Mouse (Mus musculus) C2C12 (cell line): ENCODE results near the gene Ssr3.

Experiments
- CEBPB ChIP-seq: IDR thresholded peaks from one replicate; pipeline ENCODE4 v1.6.1; 2011; ENCODE audit warnings: low read depth, mild to moderate bottlenecking, control low read depth, moderate library complexity
- CTCF ChIP-seq: IDR thresholded peaks from one replicate; pipeline ENCODE4 v1.5.1; 2011; ENCODE audit not compliant: control insufficient read depth, insufficient read depth, insufficient read length
- FOSL1 ChIP-seq: IDR thresholded peaks from one replicate; pipeline ENCODE4 v1.8.0; 2011; ENCODE audit warnings: mild to moderate bottlenecking, low read length; ENCODE audit not compliant: poor library complexity, insufficient read depth, severe bottlenecking
- MYOG ChIP-seq: IDR thresholded peaks from one replicate; pipeline ENCODE4 v1.6.1; 2011; ENCODE audit not compliant: control insufficient read depth, insufficient read length; ENCODE audit errors: extremely low read depth

DNA sequence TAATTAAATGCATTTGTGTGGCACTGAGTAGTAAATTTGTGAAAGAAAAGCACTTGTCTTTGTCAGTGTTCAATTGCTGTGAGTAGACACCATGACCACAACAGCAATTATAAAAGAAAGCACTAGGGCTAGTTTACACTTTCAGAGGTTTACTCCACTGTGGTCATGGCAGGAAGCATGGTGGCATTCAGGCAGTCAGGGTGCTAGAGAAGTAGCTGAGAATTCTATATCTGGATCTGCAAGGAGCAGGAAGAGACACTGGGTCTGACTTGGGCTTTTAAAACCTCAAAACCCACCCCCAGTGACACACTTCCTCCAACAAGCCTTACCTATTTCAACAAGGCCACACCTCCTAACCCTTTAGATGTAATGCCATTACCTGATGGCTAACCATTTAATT is 24.1 kb upstream of the Ssr3 start:
- TF ChIP-seq MYOG (no peak), CTCF (no peak), FOSL1 (no peak), CEBPB (no peak)
